Mouse (Mus musculus) heart, postnatal 0 days (tissue): ENCODE results near the gene Apobr.

Source experiments
- CTCF ChIP-seq: IDR thresholded peaks from 2 replicates; pipeline ENCODE4 v1.5.1; 2016; ENCODE audit warnings: antibody characterized with exemption, control low read depth, low read depth
- EP300 ChIP-seq: IDR thresholded peaks from 2 replicates; pipeline ENCODE4 v1.6.1; 2016; ENCODE audit warnings: antibody characterized with exemption, low read depth

- no peak for TF ChIP-seq CTCF
- no peak for TF ChIP-seq EP300
These were observed at the start of gene Apobr for GRCm38 (mm10) chr7:126584506-126584977.
